Mouse (Mus musculus) 3T3-L1 (cell line): Measurements from ENCODE around the gene Armh4.
A peak's percentile ranks its signal among the peaks of the same experiment; 100 is the strongest.
"Not testable (repeated sequence)": the region's sequence is repeated elsewhere in the genome, so short reads cannot be mapped to it uniquely, and the experiment has no call there.

Experiments
- DNase-seq: peaks from one replicate; pipeline ENCODE4 v3.0.0-alpha.2; 2015; ENCODE audit warnings: low read depth, low spot score

Armh4 gene

GRCm38 (mm10) chr14:49782715-49783531 is at the start of gene Armh4:
TSS of gene Armh4 (minus strand) at chr14:49783383.
- no peak for DNase-seq

- DNase-seq: no peak
Observed at GRCm38 (mm10) chr14:49829192-49830171, 46.3 kb upstream of the Armh4 start.

GRCm38 (mm10) chr14:49819721-49820440 is 36.7 kb upstream of the Armh4 start:
- DNase-seq: not testable (repeated sequence)

GRCm38 (mm10) chr14:49818713-49819208 is 35.6 kb upstream of the Armh4 start:
- DNase-seq: not testable (repeated sequence)

GRCm38 (mm10) chr14:49812966-49813365 is 29.8 kb upstream of the Armh4 start:
- DNase-seq: not testable (repeated sequence)

GRCm38 (mm10) chr14:49805051-49805450 is 21.9 kb upstream of the Armh4 start:
- DNase-seq: not testable (repeated sequence)

GRCm38 (mm10) chr14:49801444-49801843 is 18.3 kb upstream of the Armh4 start:
- DNase-seq: peak; percentile 34

GRCm38 (mm10) chr14:49793948-49794347 is 10.8 kb upstream of the Armh4 start:
- DNase-seq: no peak

GRCm38 (mm10) chr14:49790542-49790941 is 7.4 kb upstream of the Armh4 start:
- DNase-seq: no peak

- DNase-seq: peak; percentile 60
Observed at GRCm38 (mm10) chr14:49785793-49786192, 2.6 kb upstream of the Armh4 start.

GRCm38 (mm10) chr14:49783866-49784265 is 683 bp upstream of the Armh4 start:
- DNase-seq: no peak

- DNase-seq: no peak
Observed at GRCm38 (mm10) chr14:49780416-49780815, 2.8 kb downstream of the Armh4 start.

- not testable (repeated sequence) for DNase-seq
Observed at GRCm38 (mm10) chr14:49777539-49777938, 5.6 kb downstream of the Armh4 start.

GRCm38 (mm10) chr14:49771746-49772145 is 11.4 kb downstream of the Armh4 start:
- no peak for DNase-seq

GRCm38 (mm10) chr14:49766601-49767000 is 16.6 kb downstream of the Armh4 start:
- no peak for DNase-seq

- no peak for DNase-seq
Observed at GRCm38 (mm10) chr14:49755845-49756244, 27.3 kb downstream of the Armh4 start.

- no peak for DNase-seq
Observed at GRCm38 (mm10) chr14:49752614-49753013, 30.6 kb downstream of the Armh4 start.

GRCm38 (mm10) chr14:49745874-49746273 is 37.3 kb downstream of the Armh4 start:
- DNase-seq: no peak

GRCm38 (mm10) chr14:49743946-49744526 is 39.1 kb downstream of the Armh4 start:
- DNase-seq: no peak

- DNase-seq: no peak
Observed at GRCm38 (mm10) chr14:49739328-49739727, 43.9 kb downstream of the Armh4 start.
